Mouse (Mus musculus) right cerebral cortex, postnatal 14 days (tissue): ENCODE data around the gene Chd1.

ENCODE experiments used
- DNase-seq: peaks from one replicate; pipeline ENCODE4 v3.0.0; 2022

Chd1 gene

DNA sequence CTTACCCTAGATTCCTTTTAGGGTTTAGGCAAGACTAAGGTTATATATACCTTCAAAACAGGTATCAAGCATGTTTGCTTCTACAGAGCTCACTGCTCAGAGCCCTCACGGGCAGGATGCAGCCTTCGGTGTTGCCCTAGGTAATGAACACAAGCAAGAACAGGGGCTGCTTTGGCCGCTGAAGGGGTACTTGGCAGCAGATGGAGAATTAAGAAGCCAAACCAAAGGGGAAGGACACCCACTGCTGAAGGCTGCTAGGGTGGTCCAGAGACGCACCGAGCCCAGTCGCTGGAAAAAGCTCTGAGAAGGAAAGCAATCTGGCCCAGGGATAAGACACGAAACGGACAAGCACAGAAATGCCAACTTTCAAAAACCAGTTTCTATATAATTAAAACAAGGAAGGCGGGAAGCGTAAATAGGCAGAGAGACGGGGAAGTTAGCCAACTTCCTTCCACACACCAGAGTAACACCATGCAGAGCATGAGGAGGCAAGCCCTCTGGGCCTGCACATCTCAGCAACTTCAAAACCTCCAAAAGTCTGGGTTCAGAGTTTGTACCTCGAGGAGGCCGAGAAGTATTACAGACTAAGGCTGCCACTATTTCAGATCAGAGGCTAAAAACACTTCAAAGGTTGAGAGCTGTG is 107.5 kb downstream of the Chd1 start:
- DNase-seq, result no peak

- no peak for DNase-seq
Observed at GRCm38 (mm10) chr17:15813658-15814212, 109.0 kb downstream of the Chd1 start.

DNA sequence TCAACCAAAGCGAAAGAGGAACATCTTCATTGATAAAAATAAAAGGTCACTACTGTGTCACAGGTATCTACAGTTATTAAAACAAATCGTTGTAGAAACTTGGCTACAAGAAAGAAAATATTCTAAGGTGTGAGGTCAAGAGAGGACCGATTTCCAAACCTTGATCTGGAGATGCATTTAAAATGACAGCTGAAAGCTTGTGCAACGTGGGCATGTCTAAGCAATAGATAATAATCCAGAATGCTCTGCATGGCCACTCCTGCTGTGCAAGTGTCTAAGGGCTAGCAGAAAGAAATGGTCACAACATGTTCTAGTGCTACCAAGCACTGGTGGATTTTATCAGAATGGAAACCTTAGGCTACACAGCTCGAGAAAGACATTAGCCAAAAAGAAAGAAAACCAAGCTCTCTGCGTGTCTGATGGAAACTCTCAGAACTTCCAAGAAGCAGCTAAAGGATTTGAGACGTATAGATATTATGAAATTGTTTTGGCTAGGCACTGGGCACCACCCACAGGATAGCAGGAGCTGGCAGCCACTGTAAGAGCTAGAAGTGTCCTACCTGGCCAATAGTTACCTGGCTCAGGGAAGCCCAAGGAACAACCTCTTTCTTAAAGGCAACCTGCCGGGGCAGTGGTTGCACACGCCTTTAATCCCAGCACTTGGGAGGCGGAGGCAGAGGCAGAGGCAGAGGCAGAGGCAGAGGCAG is 110.7 kb downstream of the Chd1 start:
- no peak for DNase-seq

DNA sequence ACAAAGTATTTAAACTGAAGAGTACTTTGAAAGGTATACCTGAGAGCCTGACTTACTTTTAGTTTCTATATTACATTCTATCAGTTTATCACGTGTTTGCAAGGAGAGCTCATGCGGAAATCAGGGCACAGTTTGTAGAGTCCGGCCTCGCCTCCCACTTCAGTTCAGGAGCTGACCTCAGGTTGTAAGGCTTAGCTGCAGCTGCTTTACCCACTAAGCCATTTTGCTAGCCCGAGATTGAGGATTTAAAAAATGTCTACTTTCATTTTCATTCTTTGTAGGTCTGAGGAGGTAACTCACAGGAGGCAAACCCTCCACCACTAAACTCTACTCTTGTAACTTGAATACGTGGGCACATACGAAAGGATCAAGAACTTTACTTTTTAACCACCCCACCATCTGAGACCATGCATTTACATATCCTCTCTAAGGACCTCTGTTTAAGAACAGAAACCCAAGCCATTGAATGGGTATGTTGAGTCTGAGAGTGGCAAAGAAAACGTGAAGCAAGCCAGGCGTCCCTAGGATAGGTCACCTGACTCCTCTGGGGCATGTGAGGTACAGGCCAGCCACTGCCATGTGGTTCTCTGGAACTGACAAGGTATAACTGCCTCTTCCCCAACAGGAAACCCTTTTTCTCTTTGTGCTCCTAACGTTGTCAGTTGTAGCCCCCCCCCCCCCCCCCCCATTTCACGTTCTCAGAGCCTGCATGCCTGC is 111.8 kb downstream of the Chd1 start:
- DNase-seq, result no peak

GRCm38 (mm10) chr17:15817096-15817450 is 112.3 kb downstream of the Chd1 start:
- no peak for DNase-seq

DNA sequence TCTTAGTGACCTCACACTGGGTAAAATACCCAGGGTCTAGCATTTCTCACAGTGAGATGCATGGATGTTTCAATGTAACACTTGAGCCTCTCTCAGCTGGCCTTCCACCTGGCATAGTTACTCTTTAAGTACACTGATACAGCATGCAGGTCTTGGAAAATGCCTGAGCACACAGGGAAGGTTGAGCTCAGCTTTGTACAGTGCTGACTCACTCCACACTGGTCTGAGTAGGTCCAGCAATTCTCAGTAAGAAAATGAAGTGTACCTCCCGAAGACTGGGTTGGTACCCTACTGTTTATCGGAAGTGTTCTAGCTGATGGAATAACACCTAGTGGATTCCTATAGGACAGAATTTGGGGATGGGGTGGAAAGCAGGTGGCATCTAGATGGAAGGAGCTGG is 112.9 kb downstream of the Chd1 start:
- no peak for DNase-seq

DNA sequence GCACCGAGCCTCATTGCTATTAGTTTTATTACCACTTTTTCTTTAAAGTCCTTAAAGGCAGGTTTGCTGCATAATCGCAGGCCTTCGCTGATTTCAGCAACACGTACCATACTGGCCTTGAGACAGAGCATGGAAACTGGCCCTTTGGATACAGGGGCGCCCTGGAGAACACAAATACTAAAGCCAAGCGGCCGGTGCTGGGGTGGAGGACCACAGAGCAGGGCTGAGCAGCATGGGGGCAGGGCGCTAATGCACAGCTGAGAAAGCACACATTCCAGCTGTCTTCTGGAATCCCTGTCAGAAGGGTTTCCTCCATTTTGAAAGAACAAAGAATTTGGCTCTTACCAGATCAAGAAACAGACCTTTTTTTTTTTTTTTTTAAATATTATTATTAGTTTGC is 113.6 kb downstream of the Chd1 start:
- DNase-seq, result no peak

- no peak for DNase-seq
Observed at GRCm38 (mm10) chr17:15820146-15820545, 115.4 kb downstream of the Chd1 start.

- DNase-seq, result no peak
Observed at GRCm38 (mm10) chr17:15820761-15821160, 116.0 kb downstream of the Chd1 start.

DNA sequence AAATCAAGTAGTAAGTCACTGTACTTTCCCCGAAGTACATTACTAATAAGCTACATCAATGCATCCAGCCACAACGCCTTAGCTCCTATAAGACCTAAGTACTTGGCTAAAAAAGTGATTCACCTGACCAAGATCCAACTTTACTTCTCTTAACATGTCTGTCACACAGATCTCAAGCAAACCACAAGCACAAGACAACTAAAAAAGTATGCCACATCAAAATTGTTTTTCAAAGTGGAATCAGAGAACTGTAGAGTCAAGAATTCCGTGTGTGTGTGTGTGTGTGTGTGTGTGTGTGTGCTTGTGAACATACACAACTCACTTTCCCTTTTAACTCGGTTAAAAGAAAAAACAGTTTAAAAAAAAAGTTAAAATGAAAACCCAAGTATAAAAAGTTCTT is 116.9 kb downstream of the Chd1 start:
- no peak for DNase-seq
